ENCODE assay signal across 8 mouse cellular contexts in genomic region chr9:14717689-14718331, GRCm38 (mm10). TPM values are rescaled to one million over a fixed set of nuclear protein-coding genes. Genes with fewer than 3 reads are reported as not detected.
DNase-seq lines count a peak whose midpoint lies in the region; ATAC-seq and TF ChIP-seq lines count a peak whose summit lies in the region.

No protein-coding gene starts in this region.

- H3K4me2 ChIP-seq in stomach, embryonic 15.5 days, result peak overlapping the region; percentile 27

- no peak overlapping the region for H3K9ac ChIP-seq in stomach, embryonic 15.5 days

- H3K27me3 ChIP-seq in spleen, adult 2 months (ENCODE audit: control insufficient read depth, insufficient read depth, low read length), result no peaks in the 10 kb centered on the region
- no peaks in the 10 kb centered on the region for H3K27me3 ChIP-seq in stomach, embryonic 15.5 days (replicated peaks)

- H3K27ac ChIP-seq in spleen, adult 2 months (ENCODE audit: insufficient read depth, low read length), result peak overlapping the region; percentile 16; the same call in 1 of the 2 replicates
- H3K27ac ChIP-seq in stomach, embryonic 15.5 days, result 0 out of 2 replicates have a peak overlapping the region, but pooled peaks have one; percentile 11

- H3K4me3 ChIP-seq in spleen, adult 2 months (ENCODE audit: extremely low read depth, insufficient read depth, insufficient read length), result peak overlapping the region; percentile 2; the same call in 1 of the 2 replicates
- no peak overlapping the region for H3K4me3 ChIP-seq in stomach, embryonic 15.5 days (replicated peaks)

- no peaks in the 10 kb centered on the region for H3K36me3 ChIP-seq in spleen, adult 2 months (ENCODE audit: control insufficient read depth, insufficient read depth, low read length)
- no peaks in the 10 kb centered on the region for H3K36me3 ChIP-seq in stomach, embryonic 15.5 days

- TF ChIP-seq POLR2A in spleen, adult 2 months (IDR thresholded peaks at IDR 0.05; ENCODE audit: low read depth, low read length), result no peak

- no peak for ATAC-seq in stomach, embryonic 15.5 days (ENCODE audit: insufficient read depth, low FRiP score, low read depth)

- no peaks in the 10 kb centered on the region for H3K4me1 ChIP-seq in spleen, adult 2 months (ENCODE audit: control insufficient read depth, insufficient read depth, insufficient read length)
- peaks cover 5% of the 10 kb centered on the region; the same call in 1 of the 2 replicates for H3K4me1 ChIP-seq in stomach, embryonic 15.5 days

- no peaks in the 10 kb centered on the region for H3K9me3 ChIP-seq in stomach, embryonic 15.5 days

- no peak for TF ChIP-seq CTCF in spleen, adult 2 months (IDR thresholded peaks at IDR 0.05; ENCODE audit: extremely low read depth, insufficient read depth, insufficient read length, insufficient replicate concordance)

- peak; percentile 20 for DNase-seq in adrenal gland, adult 2 months
- no peak for DNase-seq in adrenal gland, postnatal 25 days
- no peak for DNase-seq in spleen, adult 2 months (ENCODE audit: low read depth in 1 of 2, low spot score in 2 of 2)
- DNase-seq in spleen, postnatal 4 days (ENCODE audit: low spot score in 2 of 2), result no peak
- peak; percentile 27 to 54 for DNase-seq in kidney, postnatal 4 days
- DNase-seq in embryo, embryonic 10.5 days (ENCODE audit: low spot score), result no peak
- no peak for DNase-seq in adipocyte (ENCODE audit: low spot score)

- 44% methylated on average over 14 of the region's 14 CpGs for WGBS in spleen, adult 2 months
- WGBS in stomach, embryonic 15.5 days, result 40% methylated on average over 14 of the region's 14 CpGs

RNA-seq across cellular contexts. Expression of gene Piwil4, which starts 22.7 kb away (rescaled TPM):
- total RNA-seq in adrenal gland, adult 2 months (2021), result under 1 TPM in 1 of 2 experiments, not detected in 1; 0.14 TPM
- 0.10 and 0.16 TPM in 2 replicates for polyA plus RNA-seq in adrenal gland, adult 2 months (2012; rRNA removed)
- 0.12 TPM in 1 of 2 replicates, not detected in the other for total RNA-seq in adrenal gland, postnatal 25 days (2021)
- 0.19 and 0.46 TPM in 2 replicates for polyA plus RNA-seq in spleen, adult 2 months (2012; rRNA removed)
- polyA plus RNA-seq in stomach, embryonic 15.5 days (2015; fragmentation: Nextera tagmentation; extraction: Ambion mirVana), result 0.10 and 0.14 TPM in 2 replicates

RNA-seq across cellular contexts. Expression of gene Fut4, which starts 34.4 kb away (rescaled TPM):
- total RNA-seq in adrenal gland, adult 2 months (2021), result 1 to 10 TPM in 1 of 2 experiments, under 1 TPM in 1; 0.35 to 2.0 TPM
- 1.7 and 1.8 TPM in 2 replicates for polyA plus RNA-seq in adrenal gland, adult 2 months (2012; rRNA removed)
- total RNA-seq in adrenal gland, postnatal 25 days (2021), result 0.95 and 1.3 TPM in 2 replicates
- 4.3 and 6.0 TPM in 2 replicates for polyA plus RNA-seq in spleen, adult 2 months (2012; rRNA removed)
- polyA plus RNA-seq in stomach, embryonic 15.5 days (2015; fragmentation: Nextera tagmentation; extraction: Ambion mirVana), result 6.6 and 7.5 TPM in 2 replicates

RNA-seq across cellular contexts. Expression of gene 1700012B09Rik, which starts 53.0 kb away (rescaled TPM):
- total RNA-seq in adrenal gland, adult 2 months (2021), result not detected
- polyA plus RNA-seq in adrenal gland, adult 2 months (2012; rRNA removed), result not detected in 2 replicates
- not detected in 2 replicates for total RNA-seq in adrenal gland, postnatal 25 days (2021)
- polyA plus RNA-seq in spleen, adult 2 months (2012; rRNA removed), result not detected in 2 replicates
- polyA plus RNA-seq in stomach, embryonic 15.5 days (2015; fragmentation: Nextera tagmentation; extraction: Ambion mirVana), result not detected in 2 replicates

Comparison
In these comparisons a context has a peak if more than half of its experiments do, and no peak if none do; other contexts are left out.
1. DNase-seq: peak in adrenal gland, adult 2 months (single experiment) and kidney, postnatal 4 days (2 of 2); none in adrenal gland, postnatal 25 days (single experiment), spleen, adult 2 months (0 of 2), spleen, postnatal 4 days (0 of 2), embryo, embryonic 10.5 days (single experiment) and adipocyte (single experiment).